Mouse (Mus musculus) spleen, postnatal 14 days (tissue): ENCODE measurements at regions not wholly inside any gene's neighbourhood (a gene's known extent, or its start where the extent isn't known, plus 50 kb on each side); places are given as distances from the start of the nearest gene placed in this dataset.
"Not testable (repeated sequence)": the region's sequence is repeated elsewhere in the genome, so short reads cannot be mapped to it uniquely, and the experiment has no call there.

ENCODE experiments used
- DNase-seq, 2 experiments: peaks; one replicate each; pipeline ENCODE4 v3.0.0; 2021 to 2022; ENCODE audit warnings: low spot score in 2 of 2

GRCm38 (mm10) chr12:117327086-117327485, 189.2 kb upstream of the Rapgef5 start:
- not testable (repeated sequence) for DNase-seq

- DNase-seq = no peak
These were observed 185.9 kb upstream of the Rapgef5 start for GRCm38 (mm10) chr12:117330418-117330817.

- DNase-seq = no peak
These were observed 179.4 kb upstream of the Rapgef5 start for GRCm38 (mm10) chr12:117336856-117337255.

GRCm38 (mm10) chr12:117342321-117342720, 174.0 kb upstream of the Rapgef5 start:
- no peak for DNase-seq

GRCm38 (mm10) chr12:117343121-117343520, 173.2 kb upstream of the Rapgef5 start:
- no peak for DNase-seq

GRCm38 (mm10) chr12:117343605-117344004, 172.7 kb upstream of the Rapgef5 start:
- not testable (repeated sequence) for DNase-seq

GRCm38 (mm10) chr12:117344266-117345087, 171.8 kb upstream of the Rapgef5 start:
- no peak for DNase-seq

GRCm38 (mm10) chr12:117345088-117345977, 170.9 kb upstream of the Rapgef5 start:
- no peak for DNase-seq

- no peak for DNase-seq
These were observed 170.2 kb upstream of the Rapgef5 start for GRCm38 (mm10) chr12:117346091-117346490.

- DNase-seq = no peak
These were observed 169.1 kb upstream of the Rapgef5 start for GRCm38 (mm10) chr12:117347135-117347534.

GRCm38 (mm10) chr12:117348516-117348915, 167.8 kb upstream of the Rapgef5 start:
- no peak for DNase-seq

GRCm38 (mm10) chr12:117351900-117352299, 164.4 kb upstream of the Rapgef5 start:
- no peak for DNase-seq

- DNase-seq = no peak
These were observed 163.8 kb upstream of the Rapgef5 start for GRCm38 (mm10) chr12:117352511-117352910.

- DNase-seq = no peak
These were observed 163.3 kb upstream of the Rapgef5 start for GRCm38 (mm10) chr12:117352938-117353337.

- no peak for DNase-seq
These were observed 158.5 kb upstream of the Rapgef5 start for GRCm38 (mm10) chr12:117357811-117358210.

- DNase-seq = no peak
These were observed 157.4 kb upstream of the Rapgef5 start for GRCm38 (mm10) chr12:117358891-117359290.

GRCm38 (mm10) chr12:117360215-117360614, 156.1 kb upstream of the Rapgef5 start:
- no peak for DNase-seq

- DNase-seq = no peak
These were observed 154.5 kb upstream of the Rapgef5 start for GRCm38 (mm10) chr12:117361826-117362225.

- not testable (repeated sequence) for DNase-seq
These were observed 152.8 kb upstream of the Rapgef5 start for GRCm38 (mm10) chr12:117363457-117363856.

GRCm38 (mm10) chr12:117365181-117365580, 151.1 kb upstream of the Rapgef5 start:
- no peak for DNase-seq

- no peak for DNase-seq
These were observed 150.4 kb upstream of the Rapgef5 start for GRCm38 (mm10) chr12:117365876-117366275.

GRCm38 (mm10) chr12:117378297-117378887, 137.9 kb upstream of the Rapgef5 start:
- no peak for DNase-seq
